In genomic region chr2:71530391-71531123, GRCm38 (mm10) we compare ENCODE assay signal across 8 mouse cellular contexts. TPM values are rescaled to one million over a fixed set of nuclear protein-coding genes. Genes with fewer than 3 reads are reported as not detected.
A peak's percentile ranks its signal among the peaks of the same experiment; 100 is the strongest.
DNase-seq lines count a peak whose midpoint lies in the region; ATAC-seq and TF ChIP-seq lines count a peak whose summit lies in the region.

No protein-coding gene starts in this region.

- H3K27ac ChIP-seq in kidney, adult 2 months (ENCODE audit: insufficient read depth, low read depth, low read length), result no peak overlapping the region
- no peak overlapping the region for H3K27ac ChIP-seq in heart, embryonic 15.5 days
- H3K27ac ChIP-seq in midbrain, embryonic 14.5 days (replicated peaks; ENCODE audit: low read depth, low read length), result no peak overlapping the region; the same call in 1 of the 2 replicates

- no peak overlapping the region for H3K4me3 ChIP-seq in kidney, adult 2 months (ENCODE audit: insufficient read depth, low read depth, low read length)
- peak overlapping the region; percentile 51 for H3K4me3 ChIP-seq in heart, embryonic 15.5 days
- H3K4me3 ChIP-seq in midbrain, embryonic 14.5 days (replicated peaks; ENCODE audit: low read depth, low read length), result peak overlapping the region; percentile 34

- WGBS in kidney, adult 2 months, result 7% methylated on average over 34 of the region's 34 CpGs
- 2% methylated on average over 34 of the region's 34 CpGs for WGBS in heart, embryonic 15.5 days
- under 1% methylated on average over 34 of the region's 34 CpGs for WGBS in midbrain, embryonic 14.5 days

- DNase-seq in kidney, adult 2 months, result peak; percentile 15
- no peak for DNase-seq in kidney, adult 8-10 months
- peak; percentile 57 for DNase-seq in ZHBTc4 (ENCODE audit: low read depth, low spot score)
- DNase-seq in midbrain, embryonic 14.5 days, result peak; percentile 43
- no peak for DNase-seq in spleen, postnatal 14 days (ENCODE audit: low spot score in 2 of 2)
- no peak for DNase-seq in right cerebral cortex, postnatal 25 days
- DNase-seq in cerebellum, adult 11-12 months, result no peak

- H3K4me2 ChIP-seq in heart, embryonic 15.5 days, result peak overlapping the region; percentile 79
- H3K4me2 ChIP-seq in midbrain, embryonic 14.5 days (ENCODE audit: low read length), result no peak overlapping the region; the same call in 1 of the 2 replicates

- no peaks in the 10 kb centered on the region for H3K36me3 ChIP-seq in kidney, adult 2 months (ENCODE audit: control insufficient read depth, insufficient read depth, low read length)
- H3K36me3 ChIP-seq in heart, embryonic 15.5 days, result no peaks in the 10 kb centered on the region
- no peaks in the 10 kb centered on the region for H3K36me3 ChIP-seq in midbrain, embryonic 14.5 days (ENCODE audit: control insufficient read depth, insufficient read depth, low read length)

- H3K9ac ChIP-seq in heart, embryonic 15.5 days, result no peak overlapping the region
- no peak overlapping the region for H3K9ac ChIP-seq in midbrain, embryonic 14.5 days (replicated peaks; ENCODE audit: low read length)

- no peaks in the 10 kb centered on the region for H3K4me1 ChIP-seq in kidney, adult 2 months (ENCODE audit: control insufficient read depth, insufficient read depth, low read length)
- peaks cover 29% of the 10 kb centered on the region for H3K4me1 ChIP-seq in heart, embryonic 15.5 days (replicated peaks)
- no peaks in the 10 kb centered on the region for H3K4me1 ChIP-seq in midbrain, embryonic 14.5 days (ENCODE audit: control insufficient read depth, insufficient read depth, low read length)

- no peak for TF ChIP-seq POLR2A in kidney, adult 2 months (IDR thresholded peaks at IDR 0.05; ENCODE audit: low read depth, low read length)

- H3K9me3 ChIP-seq in heart, embryonic 15.5 days (replicated peaks), result no peaks in the 10 kb centered on the region
- no peaks in the 10 kb centered on the region for H3K9me3 ChIP-seq in midbrain, embryonic 14.5 days (ENCODE audit: control insufficient read depth, low read length)

- ATAC-seq in heart, embryonic 15.5 days (replicated peaks; ENCODE audit: insufficient number of reproducible peaks, insufficient read depth, low FRiP score, low read depth), result no peak
- ATAC-seq in midbrain, embryonic 14.5 days (ENCODE audit: low FRiP score, low TSS enrichment), result no peak

- no peak for TF ChIP-seq CTCF in kidney, adult 2 months (conservative IDR thresholded peaks at IDR 0.05; ENCODE audit: insufficient read depth, insufficient read length, low read depth, low read length)

- H3K27me3 ChIP-seq in kidney, adult 2 months (replicated peaks; ENCODE audit: control insufficient read depth, insufficient read depth, low read length), result peaks cover 17% of the 10 kb centered on the region
- peaks cover 97% of the 10 kb centered on the region for H3K27me3 ChIP-seq in heart, embryonic 15.5 days
- H3K27me3 ChIP-seq in midbrain, embryonic 14.5 days (ENCODE audit: control insufficient read depth, insufficient read depth, low read length), result peaks cover 96% of the 10 kb centered on the region

RNA-seq across cellular contexts. Expression of gene Dlx1, which starts 2.6 kb away (rescaled TPM):
- polyA plus RNA-seq in kidney, adult 2 months (2012; rRNA removed), result 0.16 TPM in 1 of 2 replicates, not detected in the other
- 0.13 and 0.58 TPM in 2 replicates for polyA plus RNA-seq in heart, embryonic 15.5 days (2015; fragmentation: Nextera tagmentation; extraction: Ambion mirVana)
- polyA plus RNA-seq in midbrain, embryonic 14.5 days (2014; fragmentation: Nextera tagmentation; extraction: Ambion mirVana), result 0.61 and 0.72 TPM in 2 replicates

RNA-seq across cellular contexts. Expression of gene Dlx2, which starts 16.0 kb away (rescaled TPM):
- not detected in 2 replicates for polyA plus RNA-seq in kidney, adult 2 months (2012; rRNA removed)
- polyA plus RNA-seq in heart, embryonic 15.5 days (2015; fragmentation: Nextera tagmentation; extraction: Ambion mirVana), result 0.11 and 0.16 TPM in 2 replicates
- polyA plus RNA-seq in midbrain, embryonic 14.5 days (2014; fragmentation: Nextera tagmentation; extraction: Ambion mirVana), result 0.41 and 0.67 TPM in 2 replicates

Comparison
In these comparisons a context has a peak if more than half of its experiments do, and no peak if none do; other contexts are left out.
1. DNase-seq: peak in kidney, adult 2 months (single experiment), ZHBTc4 (single experiment) and midbrain, embryonic 14.5 days (single experiment); none in kidney, adult 8-10 months (0 of 2), spleen, postnatal 14 days (0 of 2), right cerebral cortex, postnatal 25 days (single experiment) and cerebellum, adult 11-12 months (single experiment).